8 mouse cellular contexts compared by ENCODE assay signal in genomic region chr5:103210644-103211043, GRCm38 (mm10). TPM values are rescaled to one million over a fixed set of nuclear protein-coding genes. Genes with fewer than 3 reads are reported as not detected.
A peak's percentile ranks its signal among the peaks of the same experiment; 100 is the strongest.
DNase-seq lines count a peak whose midpoint lies in the region; ATAC-seq and TF ChIP-seq lines count a peak whose summit lies in the region.

No protein-coding gene starts in this region.

- peak overlapping the region; percentile 27; the same call in 1 of the 2 replicates for H3K4me2 ChIP-seq in kidney, embryonic 14.5 days (replicated peaks; ENCODE audit: low read depth, low read length)
- peak overlapping the region; percentile 62 for H3K4me2 ChIP-seq in heart, embryonic 16.5 days (ENCODE audit: low read depth, low read length)
- peak overlapping the region; percentile 77 for H3K4me2 ChIP-seq in midbrain, embryonic 14.5 days (ENCODE audit: low read length)

- H3K27ac ChIP-seq in kidney, embryonic 14.5 days (ENCODE audit: low read depth, low read length) = no peak overlapping the region
- no peak overlapping the region for H3K27ac ChIP-seq in kidney, adult 2 months (ENCODE audit: insufficient read depth, low read depth, low read length)
- H3K27ac ChIP-seq in heart, embryonic 16.5 days (ENCODE audit: low read length) = no peak overlapping the region
- peak overlapping the region; percentile 93 for H3K27ac ChIP-seq in midbrain, embryonic 14.5 days (replicated peaks; ENCODE audit: low read depth, low read length)

- DNase-seq in kidney, adult 2 months = no peak
- DNase-seq in cerebellum, adult 8-10 months = peak; percentile 60
- peak; percentile 62 for DNase-seq in midbrain, embryonic 14.5 days
- DNase-seq in gastrocnemius, postnatal 10 days = no peak
- no peak for DNase-seq in right cerebral cortex, postnatal 10 days (ENCODE audit: low spot score in 2 of 2)
- no peak for DNase-seq in T-cell, adult 2 months (ENCODE audit: low spot score)

- peak overlapping the region; percentile 12; the same call in 1 of the 2 replicates for H3K4me3 ChIP-seq in kidney, embryonic 14.5 days (ENCODE audit: low read length)
- no peak overlapping the region for H3K4me3 ChIP-seq in kidney, adult 2 months (ENCODE audit: insufficient read depth, low read depth, low read length)
- peak overlapping the region; percentile 32 for H3K4me3 ChIP-seq in heart, embryonic 16.5 days (ENCODE audit: low read length)
- peak overlapping the region; percentile 53 for H3K4me3 ChIP-seq in midbrain, embryonic 14.5 days (replicated peaks; ENCODE audit: low read depth, low read length)

- 0 out of 2 replicates have a peak, but pooled peaks cover 4% of the 10 kb centered on the region for H3K4me1 ChIP-seq in kidney, embryonic 14.5 days (ENCODE audit: control insufficient read depth, insufficient read depth, low read length)
- H3K4me1 ChIP-seq in kidney, adult 2 months (ENCODE audit: control insufficient read depth, insufficient read depth, low read length) = no peaks in the 10 kb centered on the region
- peaks cover 7% of the 10 kb centered on the region for H3K4me1 ChIP-seq in heart, embryonic 16.5 days (ENCODE audit: control insufficient read depth, insufficient read depth, low read length)
- peaks cover 20% of the 10 kb centered on the region for H3K4me1 ChIP-seq in midbrain, embryonic 14.5 days (ENCODE audit: control insufficient read depth, insufficient read depth, low read length)

- H3K9me3 ChIP-seq in kidney, embryonic 14.5 days (ENCODE audit: control insufficient read depth, low read length) = peaks cover 2% of the 10 kb centered on the region; the same call in 1 of the 2 replicates
- 0 out of 2 replicates have a peak, but pooled peaks cover 2% of the 10 kb centered on the region for H3K9me3 ChIP-seq in heart, embryonic 16.5 days (replicated peaks; ENCODE audit: control insufficient read depth, low read length)
- H3K9me3 ChIP-seq in midbrain, embryonic 14.5 days (ENCODE audit: control insufficient read depth, low read length) = no peaks in the 10 kb centered on the region

- no peak for ATAC-seq in kidney, embryonic 14.5 days (ENCODE audit: low FRiP score, low TSS enrichment)
- ATAC-seq in heart, embryonic 16.5 days (replicated peaks; ENCODE audit: extremely low read depth, insufficient read depth, low FRiP score) = no peak
- ATAC-seq in midbrain, embryonic 14.5 days (ENCODE audit: low FRiP score, low TSS enrichment) = peak; percentile 28; the same call in 1 of the 2 replicates

- 33% methylated on average over 6 of the region's 6 CpGs for WGBS in kidney, embryonic 14.5 days
- WGBS in kidney, adult 2 months = 26% methylated on average over 6 of the region's 6 CpGs
- WGBS in heart, embryonic 16.5 days = 28% methylated on average over 6 of the region's 6 CpGs
- WGBS in midbrain, embryonic 14.5 days = 3% methylated on average over 6 of the region's 6 CpGs

- no peak for TF ChIP-seq POLR2A in kidney, adult 2 months (IDR thresholded peaks at IDR 0.05; ENCODE audit: low read depth, low read length)

- no peak for TF ChIP-seq CTCF in kidney, adult 2 months (conservative IDR thresholded peaks at IDR 0.05; ENCODE audit: insufficient read depth, insufficient read length, low read depth, low read length)

- no peaks in the 10 kb centered on the region for H3K27me3 ChIP-seq in kidney, embryonic 14.5 days (ENCODE audit: control insufficient read depth, insufficient read depth, low read length)
- H3K27me3 ChIP-seq in kidney, adult 2 months (replicated peaks; ENCODE audit: control insufficient read depth, insufficient read depth, low read length) = no peaks in the 10 kb centered on the region; the same call in 1 of the 2 replicates
- no peaks in the 10 kb centered on the region for H3K27me3 ChIP-seq in heart, embryonic 16.5 days (ENCODE audit: control insufficient read depth, insufficient read depth, low read length)
- no peaks in the 10 kb centered on the region for H3K27me3 ChIP-seq in midbrain, embryonic 14.5 days (ENCODE audit: control insufficient read depth, insufficient read depth, low read length)

- no peaks in the 10 kb centered on the region for H3K36me3 ChIP-seq in kidney, embryonic 14.5 days (ENCODE audit: control insufficient read depth, insufficient read depth, low read length)
- H3K36me3 ChIP-seq in kidney, adult 2 months (ENCODE audit: control insufficient read depth, insufficient read depth, low read length) = no peaks in the 10 kb centered on the region
- H3K36me3 ChIP-seq in heart, embryonic 16.5 days (ENCODE audit: control insufficient read depth, insufficient read depth) = no peaks in the 10 kb centered on the region
- no peaks in the 10 kb centered on the region for H3K36me3 ChIP-seq in midbrain, embryonic 14.5 days (ENCODE audit: control insufficient read depth, insufficient read depth, low read length)

- H3K9ac ChIP-seq in kidney, embryonic 14.5 days (ENCODE audit: low read depth, low read length) = no peak overlapping the region
- no peak overlapping the region for H3K9ac ChIP-seq in heart, embryonic 16.5 days (ENCODE audit: low read length)
- H3K9ac ChIP-seq in midbrain, embryonic 14.5 days (replicated peaks; ENCODE audit: low read length) = peak overlapping the region; percentile 89

RNA-seq across cellular contexts. Expression of gene Mapk10, which starts 0.5 kb away (rescaled TPM):
- 0.36 and 0.38 TPM in 2 replicates for polyA plus RNA-seq in kidney, embryonic 14.5 days (2014; fragmentation: Nextera tagmentation; extraction: Ambion mirVana)
- polyA plus RNA-seq in kidney, adult 2 months (2012; rRNA removed) = 0.45 and 1.5 TPM in 2 replicates
- 2.7 and 3.6 TPM in 2 replicates for polyA plus RNA-seq in heart, embryonic 16.5 days (2015; fragmentation: Nextera tagmentation; extraction: Ambion mirVana)
- 119 and 132 TPM in 2 replicates for polyA plus RNA-seq in midbrain, embryonic 14.5 days (2014; fragmentation: Nextera tagmentation; extraction: Ambion mirVana)
- total RNA-seq in gastrocnemius, postnatal 10 days (2021) = 1 to 10 TPM in 1 of 2 experiments, under 1 TPM in 1; 0.52 to 1.1 TPM

Comparison
In these comparisons a context has a peak if more than half of its experiments do, and no peak if none do; other contexts are left out.
1. H3K4me2 ChIP-seq: peak in every context shown above with its lines; median percentile 77 in midbrain, embryonic 14.5 days; 62 in heart, embryonic 16.5 days; 27 in kidney, embryonic 14.5 days.
2. DNase-seq: peak in cerebellum, adult 8-10 months (single experiment) and midbrain, embryonic 14.5 days (single experiment); none in kidney, adult 2 months (single experiment), gastrocnemius, postnatal 10 days (single experiment), right cerebral cortex, postnatal 10 days (0 of 2) and T-cell, adult 2 months (single experiment).
3. RNA of gene Mapk10, which starts 0.5 kb away (polyA plus RNA-seq): 119 to 132 TPM in midbrain, embryonic 14.5 days; 2.7 to 3.6 TPM in heart, embryonic 16.5 days, 0.45 to 1.5 TPM in kidney, adult 2 months and 0.36 to 0.38 TPM in kidney, embryonic 14.5 days; every median in the first group is over 10 times any median in the second.